Mouse (Mus musculus) erythroblast, embryonic 14.5 days (primary cell): ENCODE measurements around the gene Cmas. TPM values are rescaled to one million over a fixed set of nuclear protein-coding genes. Genes with fewer than 3 reads are reported as not detected.

Source experiments
- H3K27me3 ChIP-seq: 2 replicates; pipeline ENCODE4 v1.6.1; 2012; ENCODE audit warnings: inconsistent platforms; ENCODE audit not compliant: control insufficient read depth
- H3K36me3 ChIP-seq: 2 replicates; pipeline ENCODE4 v1.6.1; 2012; ENCODE audit warnings: mild to moderate bottlenecking, inconsistent platforms; ENCODE audit not compliant: control insufficient read depth
- H3K4me1 ChIP-seq: 2 replicates; pipeline ENCODE4 v1.6.1; 2012; ENCODE audit warnings: inconsistent platforms; ENCODE audit not compliant: control insufficient read depth
- H3K4me3 ChIP-seq: replicated peaks from 2 replicates; pipeline ENCODE3; 2012; ENCODE audit warnings: moderate library complexity, mild to moderate bottlenecking, inconsistent platforms
- H3K9me3 ChIP-seq: 2 replicates; pipeline ENCODE4 v1.6.1; 2012; ENCODE audit warnings: low read length, inconsistent platforms, mixed read lengths; ENCODE audit not compliant: control insufficient read depth
- GATA1 ChIP-seq: IDR thresholded peaks from 2 replicates; pipeline ENCODE4 v1.6.1; 2012; ENCODE audit warnings: low read length, inconsistent platforms, mixed read lengths
- TAL1 ChIP-seq: IDR thresholded peaks from 3 replicates; pipeline ENCODE4 v1.6.1; 2012; ENCODE audit warnings: low read length, inconsistent platforms, mixed read lengths
- polyA plus RNA-seq: library from polyadenylated mRNA; stranded (reverse); fragments of >175 nt; gene quantifications from 2 replicates; pipeline ENCODE4 v1.2.3, GENCODE M21; 2012

Cmas gene
- polyA plus RNA-seq, 1 experiment = 34.6 TPM

- H3K36me3 ChIP-seq = no peaks in the 10 kb centered on the region
- TF ChIP-seq TAL1 = no peak
- TF ChIP-seq GATA1 = no peak
- H3K9me3 ChIP-seq = peaks cover 16% of the 10 kb centered on the region
- peaks cover 4% of the 10 kb centered on the region for H3K4me1 ChIP-seq
- H3K27me3 ChIP-seq = no peaks in the 10 kb centered on the region
- H3K4me3 ChIP-seq = no peak overlapping the region
Measured at GRCm38 (mm10) chr6:142748057-142748708, 8.3 kb upstream of the Cmas start.

- H3K4me3 ChIP-seq = no peak overlapping the region
- H3K27me3 ChIP-seq = no peaks in the 10 kb centered on the region
- H3K9me3 ChIP-seq = peaks cover 3% of the 10 kb centered on the region; the same call in 1 of the 2 replicates
- H3K4me1 ChIP-seq = peaks cover 15% of the 10 kb centered on the region
- TF ChIP-seq GATA1 = no peak
- TF ChIP-seq TAL1 = no peak
- H3K36me3 ChIP-seq = no peaks in the 10 kb centered on the region
Measured at GRCm38 (mm10) chr6:142751365-142751764, 5.1 kb upstream of the Cmas start.

- TF ChIP-seq GATA1 (no peak), TAL1 (no peak)
- H3K4me3 ChIP-seq = no peak overlapping the region
- H3K27me3 ChIP-seq = no peaks in the 10 kb centered on the region
- peaks cover 16% of the 10 kb centered on the region for H3K4me1 ChIP-seq
- H3K9me3 ChIP-seq = peaks cover 3% of the 10 kb centered on the region; the same call in 1 of the 2 replicates
- no peaks in the 10 kb centered on the region for H3K36me3 ChIP-seq
Measured at GRCm38 (mm10) chr6:142752331-142753246, 3.9 kb upstream of the Cmas start.

GRCm38 (mm10) chr6:142757334-142757965, 964 bp downstream of the Cmas start:
- TF ChIP-seq TAL1 (peak; percentile 89), GATA1 (peak; percentile 88)
- Histone ChIP-seq H3K4me1 (peaks cover 52% of the 10 kb centered on the region), H3K9me3 (no peaks in the 10 kb centered on the region), H3K27me3 (no peaks in the 10 kb centered on the region), H3K4me3 (peak overlapping the region; percentile 91), H3K36me3 (peaks cover 46% of the 10 kb centered on the region)

- TF ChIP-seq TAL1 (no peak), GATA1 (no peak)
- Histone ChIP-seq H3K36me3 (peaks cover 52% of the 10 kb centered on the region), H3K4me3 (peak overlapping the region; percentile 91), H3K4me1 (peaks cover 50% of the 10 kb centered on the region), H3K27me3 (no peaks in the 10 kb centered on the region), H3K9me3 (no peaks in the 10 kb centered on the region)
Measured at GRCm38 (mm10) chr6:142757976-142758375, 1.5 kb downstream of the Cmas start.

GRCm38 (mm10) chr6:142758562-142758961, 2.1 kb downstream of the Cmas start:
- peaks cover 45% of the 10 kb centered on the region for H3K4me1 ChIP-seq
- peak overlapping the region; percentile 91 for H3K4me3 ChIP-seq
- no peaks in the 10 kb centered on the region for H3K27me3 ChIP-seq
- peaks cover 58% of the 10 kb centered on the region for H3K36me3 ChIP-seq
- no peaks in the 10 kb centered on the region for H3K9me3 ChIP-seq
- TF ChIP-seq TAL1 (no peak), GATA1 (no peak)

GRCm38 (mm10) chr6:142759633-142760032, 3.1 kb downstream of the Cmas start:
- Histone ChIP-seq H3K4me3 (peak overlapping the region; percentile 91), H3K36me3 (peaks cover 68% of the 10 kb centered on the region), H3K9me3 (no peaks in the 10 kb centered on the region), H3K4me1 (peaks cover 42% of the 10 kb centered on the region), H3K27me3 (no peaks in the 10 kb centered on the region)
- no peak for TF ChIP-seq GATA1
- TF ChIP-seq TAL1 = no peak

- peaks cover 100% of the 10 kb centered on the region for H3K36me3 ChIP-seq
- TF ChIP-seq GATA1 = no peak
- no peak for TF ChIP-seq TAL1
- no peak overlapping the region for H3K4me3 ChIP-seq
- H3K4me1 ChIP-seq = peaks cover 15% of the 10 kb centered on the region
- H3K9me3 ChIP-seq = no peaks in the 10 kb centered on the region
- no peaks in the 10 kb centered on the region for H3K27me3 ChIP-seq
Measured at GRCm38 (mm10) chr6:142764933-142765332, 8.4 kb downstream of the Cmas start.

GRCm38 (mm10) chr6:142767305-142767704, 10.8 kb downstream of the Cmas start:
- Histone ChIP-seq H3K4me3 (no peak overlapping the region), H3K9me3 (no peaks in the 10 kb centered on the region), H3K4me1 (peaks cover 3% of the 10 kb centered on the region), H3K36me3 (peaks cover 100% of the 10 kb centered on the region), H3K27me3 (no peaks in the 10 kb centered on the region)
- TF ChIP-seq TAL1 (no peak), GATA1 (no peak)
